Mouse (Mus musculus) CD4-positive, CD25-positive, alpha-beta regulatory T cell, adult 2 months (primary cell): ENCODE measurements around the gene Zfp638.
"Not testable (repeated sequence)": the region's sequence is repeated elsewhere in the genome, so short reads cannot be mapped to it uniquely, and the experiment has no call there.

Source experiments
- DNase-seq: peaks from one replicate; pipeline ENCODE4 v3.0.0-alpha.2; 2012; ENCODE audit warnings: low read depth, low spot score

The Zfp638 gene

GRCm38 (mm10) chr6:83866954-83867597 lies at the start of gene Zfp638:
Gene Zfp638, plus strand, starts transcription at chr6:83867109.
- peak; percentile 92 for DNase-seq

GRCm38 (mm10) chr6:83818996-83819395 lies 47.9 kb upstream of the Zfp638 start:
- DNase-seq = no peak

GRCm38 (mm10) chr6:83820727-83821515 lies 46.0 kb upstream of the Zfp638 start:
- DNase-seq = no peak

- DNase-seq = no peak
Measured at GRCm38 (mm10) chr6:83821856-83822255, 45.1 kb upstream of the Zfp638 start.

GRCm38 (mm10) chr6:83830941-83831605 lies 35.8 kb upstream of the Zfp638 start:
- DNase-seq = peak; percentile 84

- peak; percentile 99 for DNase-seq
Measured at GRCm38 (mm10) chr6:83831606-83832123, 35.2 kb upstream of the Zfp638 start, which contains the start of gene Paip2b. Gene Paip2b, minus strand, starts transcription at chr6:83831741.

- not testable (repeated sequence) for DNase-seq
Measured at GRCm38 (mm10) chr6:83832393-83832792, 34.5 kb upstream of the Zfp638 start.

GRCm38 (mm10) chr6:83836826-83837225 lies 30.1 kb upstream of the Zfp638 start:
- no peak for DNase-seq

GRCm38 (mm10) chr6:83838046-83838445 lies 28.9 kb upstream of the Zfp638 start:
- no peak for DNase-seq

GRCm38 (mm10) chr6:83840086-83840485 lies 26.8 kb upstream of the Zfp638 start:
- DNase-seq = no peak

GRCm38 (mm10) chr6:83844913-83845312 lies 22.0 kb upstream of the Zfp638 start:
- DNase-seq = no peak

- DNase-seq = no peak
Measured at GRCm38 (mm10) chr6:83846141-83846540, 20.8 kb upstream of the Zfp638 start.

- no peak for DNase-seq
Measured at GRCm38 (mm10) chr6:83849446-83849845, 17.5 kb upstream of the Zfp638 start.

GRCm38 (mm10) chr6:83857476-83857875 lies 9.4 kb upstream of the Zfp638 start:
- DNase-seq = no peak

- DNase-seq = no peak
Measured at GRCm38 (mm10) chr6:83860033-83860432, 6.9 kb upstream of the Zfp638 start.

GRCm38 (mm10) chr6:83863538-83863937 lies 3.4 kb upstream of the Zfp638 start:
- peak; percentile 61 for DNase-seq

- DNase-seq = no peak
Measured at GRCm38 (mm10) chr6:83866423-83866822, 486 bp upstream of the Zfp638 start.

GRCm38 (mm10) chr6:83867598-83868585 lies 983 bp downstream of the Zfp638 start:
- peak; percentile 60 for DNase-seq

GRCm38 (mm10) chr6:83879815-83880214 lies 12.9 kb downstream of the Zfp638 start:
- peak; percentile 73 for DNase-seq

GRCm38 (mm10) chr6:83886789-83887188 lies 19.9 kb downstream of the Zfp638 start:
- no peak for DNase-seq

- no peak for DNase-seq
Measured at GRCm38 (mm10) chr6:83888802-83889201, 21.9 kb downstream of the Zfp638 start.
